Mouse (Mus musculus): ENCODE data around the gene Klf16. TPM values are rescaled to one million over a fixed set of nuclear protein-coding genes. Genes with fewer than 3 reads are reported as not detected.
A peak's percentile ranks its signal among the peaks of the same experiment; 100 is the strongest.

Gene Klf16
- polyA plus RNA-seq, 1 experiment from 2014 or later: 12.1 TPM

DNA sequence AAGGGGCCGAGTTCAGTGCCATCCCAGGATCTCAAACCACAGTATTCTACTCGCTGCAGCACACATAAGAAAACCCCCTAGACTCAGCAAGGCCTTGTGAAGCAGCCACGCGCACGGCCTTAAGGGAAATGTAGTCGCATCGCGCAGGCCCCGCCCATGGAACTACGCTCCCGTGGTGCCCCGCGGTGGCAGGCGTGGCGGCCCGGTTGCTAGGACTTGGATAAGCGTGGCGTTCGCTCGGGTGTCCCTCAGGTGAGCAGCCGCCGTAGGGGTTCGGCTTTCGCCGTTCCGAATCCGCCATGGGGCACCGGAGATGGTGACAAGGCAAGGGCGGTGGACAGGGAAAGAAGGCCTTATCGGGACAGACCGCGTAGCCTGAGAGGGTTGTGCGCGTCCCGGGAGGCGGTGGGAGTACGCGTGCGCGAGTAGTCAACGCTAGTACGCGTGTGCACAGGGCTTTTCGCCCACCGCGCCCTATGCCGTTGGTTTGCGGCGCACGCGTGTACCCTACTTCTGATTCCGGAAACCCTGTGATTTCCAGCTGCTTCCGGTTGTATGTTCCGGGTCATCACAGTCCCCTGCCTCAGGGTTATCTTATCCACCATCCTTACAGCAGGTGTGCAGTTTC, 25.7 kb upstream of the Klf16 start, which contains the start of the genes Scamp4 and Adat3:
Gene Scamp4 (plus strand): TSS at position 175 of the 628 bp plus-strand sequence.
Gene Adat3 (plus strand): TSS at position 183 of the 628 bp plus-strand sequence.
- Histone ChIP-seq H3K9me3 (ENCODE audit: control insufficient read depth, low read length) (no peaks in the 10 kb centered on the region), H3K4me3 (ENCODE audit: low read depth, low read length) (peak within 1 kb of the TSS; percentile 91), H3K36me3 (ENCODE audit: control insufficient read depth, insufficient read depth, low read length) (peaks cover 19% of the 10 kb centered on the region), H3K27ac (ENCODE audit: low read depth) (peak within 1 kb of the TSS; percentile 80), H3K4me2 (ENCODE audit: low read length) (peak within 1 kb of the TSS; percentile 85), H3K4me1 (replicated peaks; ENCODE audit: control insufficient read depth, insufficient read depth, low read length) (peaks cover 18% of the 10 kb centered on the region), H3K9ac (ENCODE audit: low read length) (peak within 1 kb of the TSS; percentile 60), H3K27me3 (replicated peaks; ENCODE audit: control insufficient read depth, insufficient read depth, low read length) (no peaks in the 10 kb centered on the region)
- under 1% methylated on average over 54 of the region's 54 CpGs for WGBS
- DNase-seq (ENCODE audit: low spot score) (peak; percentile 98), ATAC-seq (replicated peaks; ENCODE audit: low FRiP score, low TSS enrichment, low read depth) (peak; percentile 94)

DNA sequence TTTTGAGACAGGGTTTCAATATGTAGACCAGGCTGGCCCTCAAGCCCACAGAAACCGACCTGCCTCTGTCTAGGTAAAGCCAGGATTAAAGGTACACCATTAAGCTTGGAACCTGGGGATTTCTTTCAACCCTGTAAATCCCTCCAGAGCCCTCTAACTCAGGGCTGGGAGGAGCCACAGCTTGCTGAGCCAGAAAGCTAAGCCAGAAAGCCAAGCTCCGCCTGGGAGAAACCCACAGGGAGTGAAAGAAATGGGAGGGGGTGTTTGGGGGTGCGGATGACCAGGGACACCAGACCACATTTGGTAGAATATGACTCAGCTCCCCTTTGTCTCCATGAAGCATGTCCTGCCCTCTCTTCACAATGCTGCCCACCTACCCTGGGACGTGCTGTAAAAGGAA, 19.2 kb upstream of the Klf16 start:
- no peak overlapping the region for H3K4me2 ChIP-seq (ENCODE audit: low read length)
- H3K4me3 ChIP-seq (ENCODE audit: low read depth, low read length): no peak overlapping the region
- WGBS: 32% methylated on average over 4 of the region's 4 CpGs
- DNase-seq (ENCODE audit: low spot score) (no peak), ATAC-seq (replicated peaks; ENCODE audit: low FRiP score, low TSS enrichment, low read depth) (no peak)
- no peaks in the 10 kb centered on the region for H3K9me3 ChIP-seq (ENCODE audit: control insufficient read depth, low read length)
- H3K9ac ChIP-seq (ENCODE audit: low read length): no peak overlapping the region
- H3K27ac ChIP-seq (ENCODE audit: low read depth): no peak overlapping the region
- no peaks in the 10 kb centered on the region for H3K27me3 ChIP-seq (replicated peaks; ENCODE audit: control insufficient read depth, insufficient read depth, low read length)
- no peaks in the 10 kb centered on the region for H3K4me1 ChIP-seq (replicated peaks; ENCODE audit: control insufficient read depth, insufficient read depth, low read length)
- H3K36me3 ChIP-seq (ENCODE audit: control insufficient read depth, insufficient read depth, low read length): no peaks in the 10 kb centered on the region

DNA sequence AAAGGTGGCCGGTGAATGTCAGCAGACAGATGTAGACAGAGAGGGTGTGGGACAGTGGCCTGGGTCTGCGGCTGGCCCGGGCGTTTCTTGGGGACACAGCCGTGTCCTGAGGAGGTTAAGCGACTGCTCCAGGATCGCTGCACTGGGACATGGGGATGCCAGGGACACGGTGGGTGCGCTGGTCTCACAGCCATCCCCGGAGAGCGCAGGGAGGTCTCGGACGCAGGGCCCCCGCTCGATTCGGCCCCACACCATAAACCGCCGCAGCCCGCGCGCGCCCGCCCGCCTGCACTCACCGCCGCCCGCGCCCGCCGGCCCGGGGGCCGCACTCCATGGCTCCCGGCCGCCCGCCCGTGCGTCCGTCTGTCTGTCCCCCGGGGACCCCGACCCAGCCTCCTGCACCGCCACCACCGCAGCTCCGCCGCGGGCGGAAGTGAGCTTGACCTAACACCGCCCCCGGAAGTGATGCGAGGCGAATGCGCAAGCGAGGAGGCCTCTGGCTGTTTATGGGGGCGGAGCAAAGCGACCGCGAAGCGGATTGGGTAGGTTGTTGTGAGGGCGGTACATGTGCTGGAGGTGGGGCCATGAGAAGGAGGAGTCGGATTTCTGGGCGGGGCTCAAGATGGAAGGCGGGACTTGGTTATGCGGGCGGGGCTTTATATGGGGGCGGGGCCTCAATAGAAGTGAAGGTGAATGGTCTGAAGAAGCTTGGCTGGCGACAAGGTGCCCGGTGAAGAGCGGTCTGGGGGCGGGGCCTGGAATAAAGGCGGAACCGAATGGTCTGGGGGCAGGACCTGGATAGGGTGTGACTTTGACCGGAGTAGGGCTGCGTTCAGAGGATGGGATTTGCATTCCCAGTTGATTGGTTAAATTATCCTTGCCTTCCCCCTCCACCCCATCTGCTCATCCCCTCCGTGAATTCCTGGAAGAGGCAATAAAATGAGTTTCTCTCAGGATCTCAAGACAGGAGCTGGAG, 13.0 kb upstream of the Klf16 start, which contains the start of gene Abhd17a:
Gene Abhd17a (minus strand): TSS at position 463 of the 976 bp plus-strand sequence.
- H3K4me3 ChIP-seq (ENCODE audit: low read depth, low read length): peak within 1 kb of the TSS; percentile 94
- ATAC-seq (replicated peaks; ENCODE audit: low FRiP score, low TSS enrichment, low read depth) (peak; percentile 97), DNase-seq (ENCODE audit: low spot score) (peak; percentile 96)
- H3K9me3 ChIP-seq (ENCODE audit: control insufficient read depth, low read length): no peaks in the 10 kb centered on the region
- H3K27me3 ChIP-seq (replicated peaks; ENCODE audit: control insufficient read depth, insufficient read depth, low read length): no peaks in the 10 kb centered on the region
- 0 out of 2 replicates have a peak within 1 kb of the TSS, but pooled peaks have one; percentile 11 for H3K27ac ChIP-seq (ENCODE audit: low read depth)
- H3K4me1 ChIP-seq (replicated peaks; ENCODE audit: control insufficient read depth, insufficient read depth, low read length): peaks cover 24% of the 10 kb centered on the region
- peak within 1 kb of the TSS; percentile 99 for H3K4me2 ChIP-seq (ENCODE audit: low read length)
- peaks cover 16% of the 10 kb centered on the region for H3K36me3 ChIP-seq (ENCODE audit: control insufficient read depth, insufficient read depth, low read length)
- H3K9ac ChIP-seq (ENCODE audit: low read length): peak within 1 kb of the TSS; percentile 89
- under 1% methylated on average over 64 of the region's 73 CpGs for WGBS

DNA sequence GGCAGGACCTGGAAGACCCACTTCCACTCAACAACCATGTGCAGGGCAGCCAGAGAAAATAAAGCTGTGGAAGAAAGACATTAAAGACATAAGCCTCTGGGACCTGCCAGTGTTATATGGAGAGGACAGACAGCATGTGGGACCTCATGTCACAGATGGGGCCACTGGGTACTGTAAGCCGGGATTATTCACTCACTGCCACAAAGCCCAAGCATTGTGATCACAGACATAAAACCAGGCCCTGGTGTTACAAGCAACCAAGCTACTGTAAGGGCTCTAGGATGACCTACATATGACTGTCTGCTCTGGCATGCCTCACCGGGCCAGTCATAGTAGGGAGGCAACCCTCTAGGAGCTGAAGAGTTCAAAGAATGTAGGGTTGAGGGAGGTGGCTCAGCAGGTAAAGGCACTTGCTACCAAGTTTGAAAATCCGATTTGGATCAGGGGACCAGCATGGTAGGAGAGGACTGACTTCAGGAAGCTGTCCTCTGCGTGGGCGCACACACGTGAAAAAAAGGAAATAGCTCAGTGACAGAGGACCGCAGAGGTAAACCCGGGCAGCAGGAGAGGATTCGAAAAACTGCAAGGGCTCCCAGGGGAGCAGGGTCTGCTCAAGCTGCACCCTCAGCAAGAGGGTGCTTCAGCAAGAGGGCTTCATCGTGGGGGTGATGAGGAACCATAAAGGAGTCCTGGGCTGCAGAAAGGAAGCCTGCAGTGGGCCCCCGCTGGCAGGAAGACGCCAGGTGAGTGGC, 12.2 kb upstream of the Klf16 start:
- Histone ChIP-seq H3K4me3 (ENCODE audit: low read depth, low read length) (peak overlapping the region; percentile 94), H3K9me3 (ENCODE audit: control insufficient read depth, low read length) (no peaks in the 10 kb centered on the region), H3K27me3 (replicated peaks; ENCODE audit: control insufficient read depth, insufficient read depth, low read length) (no peaks in the 10 kb centered on the region), H3K4me2 (ENCODE audit: low read length) (peak overlapping the region; percentile 99), H3K27ac (ENCODE audit: low read depth) (0 out of 2 replicates have a peak overlapping the region, but pooled peaks have one; percentile 11), H3K36me3 (ENCODE audit: control insufficient read depth, insufficient read depth, low read length) (peaks cover 16% of the 10 kb centered on the region), H3K9ac (ENCODE audit: low read length) (peak overlapping the region; percentile 89), H3K4me1 (replicated peaks; ENCODE audit: control insufficient read depth, insufficient read depth, low read length) (peaks cover 24% of the 10 kb centered on the region)
- ATAC-seq (replicated peaks; ENCODE audit: low FRiP score, low TSS enrichment, low read depth) (no peak), DNase-seq (ENCODE audit: low spot score) (no peak)
- WGBS: 14% methylated on average over 12 of the region's 12 CpGs

DNA sequence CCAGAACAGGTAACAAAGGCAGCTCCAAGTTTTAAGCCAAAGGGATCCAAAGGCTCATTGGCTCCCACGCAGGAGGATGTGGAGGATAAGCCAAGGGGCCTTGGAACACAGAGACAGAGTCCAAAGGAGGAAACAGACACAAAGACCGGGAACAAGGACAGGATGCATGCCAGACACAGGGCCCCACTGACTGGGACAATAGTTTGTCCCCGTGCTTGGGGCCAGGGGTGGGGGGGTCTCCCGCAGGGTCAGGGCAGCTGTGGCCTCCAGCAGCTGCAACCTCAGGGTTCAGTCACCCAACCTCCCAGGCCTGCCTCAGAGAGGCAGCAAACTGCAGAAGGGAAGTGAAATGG, 10.2 kb upstream of the Klf16 start:
- 0 out of 2 replicates have a peak overlapping the region, but pooled peaks have one; percentile 20 for H3K9ac ChIP-seq (ENCODE audit: low read length)
- no peaks in the 10 kb centered on the region for H3K9me3 ChIP-seq (ENCODE audit: control insufficient read depth, low read length)
- H3K27me3 ChIP-seq (replicated peaks; ENCODE audit: control insufficient read depth, insufficient read depth, low read length): no peaks in the 10 kb centered on the region
- WGBS: 49% methylated on average over 4 of the region's 4 CpGs
- DNase-seq (ENCODE audit: low spot score) (no peak), ATAC-seq (replicated peaks; ENCODE audit: low FRiP score, low TSS enrichment, low read depth) (no peak)
- peaks cover 28% of the 10 kb centered on the region for H3K4me1 ChIP-seq (replicated peaks; ENCODE audit: control insufficient read depth, insufficient read depth, low read length)
- H3K36me3 ChIP-seq (ENCODE audit: control insufficient read depth, insufficient read depth, low read length): peaks cover 28% of the 10 kb centered on the region
- H3K4me3 ChIP-seq (ENCODE audit: low read depth, low read length): no peak overlapping the region
- peak overlapping the region; percentile 4; the same call in 1 of the 2 replicates for H3K4me2 ChIP-seq (ENCODE audit: low read length)
- peak overlapping the region; percentile 51 for H3K27ac ChIP-seq (ENCODE audit: low read depth)

DNA sequence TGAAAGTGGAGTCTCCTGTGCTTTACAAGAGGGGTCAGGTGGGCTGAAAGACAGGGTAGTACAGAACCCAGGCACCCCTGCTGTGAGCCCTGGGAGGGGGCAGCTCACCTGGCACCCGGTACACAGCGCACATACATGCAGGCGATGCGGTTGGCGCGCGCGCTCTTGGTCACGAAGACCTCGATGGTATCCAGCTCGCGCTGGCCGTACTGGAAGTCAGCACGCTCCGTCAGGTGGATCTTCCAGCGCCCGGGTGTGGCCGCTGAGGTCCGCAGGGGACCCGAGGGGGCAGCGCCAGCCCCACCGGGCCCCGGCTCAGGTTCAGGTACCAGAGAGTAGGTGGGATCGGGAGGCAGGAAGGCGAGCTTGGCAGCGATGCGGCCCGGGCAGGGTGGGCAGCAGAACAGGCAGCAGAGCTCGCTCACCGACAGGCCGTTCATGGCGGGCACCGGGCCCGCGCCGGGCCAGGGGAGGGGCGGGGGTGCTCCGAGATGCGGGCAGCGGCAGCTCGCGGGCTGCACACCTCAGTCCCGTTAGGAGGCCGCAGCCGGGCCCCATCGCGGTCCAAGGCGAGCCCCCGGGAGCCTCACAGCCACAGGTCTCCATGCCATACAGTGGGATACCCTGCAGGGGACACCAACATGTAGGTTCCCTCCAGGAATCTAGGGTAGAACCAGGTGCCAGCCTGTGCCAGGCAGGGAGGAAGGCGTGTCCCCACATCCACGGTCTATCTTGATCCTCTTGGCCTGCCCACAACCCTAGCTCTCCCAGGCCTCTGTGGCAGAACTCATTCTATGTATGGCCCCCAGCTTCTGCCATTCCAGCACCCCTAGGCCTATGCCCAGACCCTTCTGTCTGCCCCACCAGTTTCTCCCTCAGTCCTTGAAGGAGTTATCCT, 9.5 kb upstream of the Klf16 start:
- no peak for ATAC-seq (replicated peaks; ENCODE audit: low FRiP score, low TSS enrichment, low read depth)

DNA sequence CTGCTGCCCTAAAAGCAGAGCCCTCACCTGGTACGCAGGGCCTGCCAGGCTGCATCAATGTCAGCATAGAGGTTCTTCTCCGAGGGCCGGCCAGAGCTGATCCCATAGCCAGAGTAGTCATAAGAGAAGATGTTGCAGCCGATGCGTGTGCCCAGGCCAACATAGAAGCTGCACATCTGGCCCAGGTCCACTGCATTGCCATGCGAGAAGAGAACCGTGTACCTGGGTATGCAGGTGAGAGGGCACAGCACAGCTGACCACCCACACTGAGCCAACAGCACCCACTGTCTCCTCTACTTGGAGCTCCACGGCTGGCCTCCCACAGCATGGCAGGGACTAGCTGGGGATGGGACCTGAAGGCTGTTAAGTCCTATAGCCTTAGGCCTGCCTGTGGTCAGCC, 8.5 kb upstream of the Klf16 start:
- Histone ChIP-seq H3K36me3 (ENCODE audit: control insufficient read depth, insufficient read depth, low read length) (peaks cover 29% of the 10 kb centered on the region), H3K27me3 (replicated peaks; ENCODE audit: control insufficient read depth, insufficient read depth, low read length) (no peaks in the 10 kb centered on the region), H3K9ac (ENCODE audit: low read length) (no peak overlapping the region), H3K9me3 (ENCODE audit: control insufficient read depth, low read length) (no peaks in the 10 kb centered on the region), H3K4me2 (ENCODE audit: low read length) (peak overlapping the region; percentile 27; the same call in 1 of the 2 replicates), H3K27ac (ENCODE audit: low read depth) (no peak overlapping the region), H3K4me3 (ENCODE audit: low read depth, low read length) (no peak overlapping the region), H3K4me1 (replicated peaks; ENCODE audit: control insufficient read depth, insufficient read depth, low read length) (peaks cover 28% of the 10 kb centered on the region)
- ATAC-seq (replicated peaks; ENCODE audit: low FRiP score, low TSS enrichment, low read depth): no peak
- no peak for DNase-seq (ENCODE audit: low spot score)
- 90% methylated on average over 8 of the region's 8 CpGs for WGBS

More for the DNA sequence above, 9.5 kb upstream of the Klf16 start:
- Histone ChIP-seq H3K27ac (ENCODE audit: low read depth) (peak overlapping the region; percentile 51), H3K36me3 (ENCODE audit: control insufficient read depth, insufficient read depth, low read length) (peaks cover 29% of the 10 kb centered on the region), H3K9ac (ENCODE audit: low read length) (0 out of 2 replicates have a peak overlapping the region, but pooled peaks have one; percentile 20), H3K4me3 (ENCODE audit: low read depth, low read length) (0 out of 2 replicates have a peak overlapping the region, but pooled peaks have one; percentile 1), H3K4me2 (ENCODE audit: low read length) (peak overlapping the region; percentile 27; the same call in 1 of the 2 replicates), H3K4me1 (replicated peaks; ENCODE audit: control insufficient read depth, insufficient read depth, low read length) (peaks cover 28% of the 10 kb centered on the region), H3K9me3 (ENCODE audit: control insufficient read depth, low read length) (no peaks in the 10 kb centered on the region), H3K27me3 (replicated peaks; ENCODE audit: control insufficient read depth, insufficient read depth, low read length) (no peaks in the 10 kb centered on the region)
- 92% methylated on average over 48 of the region's 51 CpGs for WGBS
- DNase-seq (ENCODE audit: low spot score): no peak
